Mouse (Mus musculus) embryonic stem cell, embryonic (primary cell): ENCODE data around the gene Cenph.
"Not testable (repeated sequence)": the region's sequence is repeated elsewhere in the genome, so short reads cannot be mapped to it uniquely, and the experiment has no call there.

Experiments used
- CTCF ChIA-PET, 4 experiments: fragments of 300-600 bp in 2 of 4; fragments of 350-600 bp in 2 of 4; sonication (Branson Sonifier 250); formaldehyde crosslinking; loops; one replicate each; lab custom pipeline; 2022; ENCODE audit warnings: inconsistent platforms in 2 of 4; lab: Charles Lee
- POLR2A ChIA-PET, 4 experiments: fragments of 300-600 bp in 2 of 4; fragments of 350-600 bp in 2 of 4; sonication (Branson Sonifier 250); formaldehyde crosslinking; loops; one replicate each; lab custom pipeline; 2022; ENCODE audit warnings: antibody characterized with exemption in 4 of 4, inconsistent platforms in 1 of 4; lab: Charles Lee

The Cenph gene

GRCm38 (mm10) chr13:100775252-100776055 lies at the start of gene Cenph:
Gene Cenph (minus strand): TSS chr13:100775899.
- CTCF ChIA-PET, result interaction anchor here in 2 of 4 experiments (0.6 to 1.0 kb wide), 2 partner anchors 11 to 155 kb away, joined by 3 to 5 read pairs; partner anchors contain the start of gene Ccnb1 (in 1 of the 2)
- POLR2A ChIA-PET, result interaction anchor here (0.5 to 4.5 kb wide), 38 partner anchors 9 to 698 kb away, joined by 3 to 87 read pairs (median 4); partner anchors contain the start of genes Ccnb1 (in 4 of the 4), Cdk7 (in 2 of the 4), Mrps36 (in 2 of the 4) and Ak6 (in 1 of the 4)

GRCm38 (mm10) chr13:100824916-100825315 lies 49.2 kb upstream of the Cenph start:
- ChIA-PET CTCF (no interaction called here), POLR2A (interaction anchor here in 1 of 4 experiments (0.9 kb wide), 1 partner anchor 9 kb away, joined by 3 read pairs; the partner anchor contains the start of gene Slc30a5)

GRCm38 (mm10) chr13:100824306-100824705 lies 48.6 kb upstream of the Cenph start:
- ChIA-PET CTCF (no interaction called here), POLR2A (interaction anchor here in 1 of 4 experiments (2.0 kb wide), 1 partner anchor 40 kb away, joined by 7 read pairs; no protein-coding TSS in a partner anchor)

- POLR2A ChIA-PET, result interaction anchor here in 1 of 4 experiments (2.0 kb wide), 1 partner anchor 40 kb away, joined by 7 read pairs; no protein-coding TSS in a partner anchor
- CTCF ChIA-PET, result no interaction called here
Measured at GRCm38 (mm10) chr13:100823863-100824262, 48.2 kb upstream of the Cenph start.

GRCm38 (mm10) chr13:100814451-100814850 lies 38.8 kb upstream of the Cenph start:
- CTCF ChIA-PET, result no interaction called here
- POLR2A ChIA-PET, result interaction anchor here in 2 of 4 experiments (0.6 to 1.7 kb wide), 4 partner anchors 13 to 28 kb away, joined by 3 to 7 read pairs (median 5); partner anchors contain the start of genes Ccnb1 (in 1 of the 2) and Slc30a5 (in 1 of the 2)

GRCm38 (mm10) chr13:100805776-100806175 lies 30.1 kb upstream of the Cenph start:
- POLR2A ChIA-PET, result interaction anchor here in 2 of 4 experiments (0.7 to 2.4 kb wide), 12 partner anchors 13 to 107 kb away, joined by 3 to 15 read pairs (median 3); partner anchors contain the start of genes Ccnb1 (in 2 of the 2) and Cenph (in 1 of the 2)
- CTCF ChIA-PET, result interaction anchor here in 1 of 4 experiments (0.6 kb wide), 1 partner anchor 173 kb away, joined by 3 read pairs; no protein-coding TSS in a partner anchor

- POLR2A ChIA-PET, result interaction anchor here in 2 of 4 experiments (0.8 to 5.6 kb wide), 5 partner anchors 12 to 33 kb away, joined by 3 to 51 read pairs (median 4); partner anchors contain the start of gene Ccnb1 (in 1 of the 2)
Measured at GRCm38 (mm10) chr13:100797171-100797570, 21.5 kb upstream of the Cenph start.

GRCm38 (mm10) chr13:100789083-100789482 lies 13.4 kb upstream of the Cenph start:
- CTCF ChIA-PET, result no interaction called here
- POLR2A ChIA-PET, result interaction anchor here in 3 of 4 experiments (0.6 to 9.4 kb wide), 7 partner anchors 9 to 93 kb away, joined by 3 to 127 read pairs (median 4); partner anchors contain the start of genes Mrps36 (in 2 of the 3), Cenph (in 1 of the 3) and Slc30a5 (in 1 of the 3)

More at GRCm38 (mm10) chr13:100797171-100797570, 21.5 kb upstream of the Cenph start:
- CTCF ChIA-PET, result no interaction called here

GRCm38 (mm10) chr13:100788057-100788456 lies 12.4 kb upstream of the Cenph start:
- CTCF ChIA-PET, result not testable (repeated sequence)
- POLR2A ChIA-PET, result interaction anchor here in 3 of 4 experiments (0.6 to 9.4 kb wide), 17 partner anchors 8 to 243 kb away, joined by 3 to 127 read pairs (median 4); partner anchors contain the start of genes Cenph (in 2 of the 3), Mrps36 (in 2 of the 3), Ccdc125 (in 1 of the 3) and Cdk7 (in 1 of the 3)

- ChIA-PET CTCF (interaction anchor here in 1 of 4 experiments (0.8 kb wide), 1 partner anchor 47 kb away, joined by 3 read pairs; no protein-coding TSS in a partner anchor), POLR2A (interaction anchor here (0.6 to 9.4 kb wide), 37 partner anchors 9 to 916 kb away, joined by 3 to 127 read pairs (median 8); partner anchors contain the start of genes Cdk7 (in 3 of the 4), Cenph (in 3 of the 4), Mrps36 (in 3 of the 4) and Ccdc125 (in 1 of the 4))
Measured at GRCm38 (mm10) chr13:100787316-100788010, 11.8 kb upstream of the Cenph start.

GRCm38 (mm10) chr13:100786414-100786867 lies 10.7 kb upstream of the Cenph start, which contains the start of gene Ccnb1:
Gene Ccnb1 (minus strand): TSS chr13:100786570.
- CTCF ChIA-PET, result interaction anchor here in 2 of 4 experiments (0.8 to 1.2 kb wide), 2 partner anchors 11 to 48 kb away, joined by 3 read pairs; partner anchors contain the start of gene Cenph (in 1 of the 2)
- POLR2A ChIA-PET, result interaction anchor here (0.6 to 9.4 kb wide), 73 partner anchors 10 to 981 kb away, joined by 3 to 127 read pairs (median 6); partner anchors contain the start of genes Cenph (in 4 of the 4), Cdk7 (in 3 of the 4), Mrps36 (in 3 of the 4) and Slc30a5 (in 2 of the 4)

GRCm38 (mm10) chr13:100785806-100786413 lies 10.2 kb upstream of the Cenph start:
- ChIA-PET POLR2A (interaction anchor here (0.5 to 9.4 kb wide), 70 partner anchors 9 to 982 kb away, joined by 3 to 127 read pairs (median 7); partner anchors contain the start of genes Cenph (in 4 of the 4), Cdk7 (in 3 of the 4), Mrps36 (in 3 of the 4) and Slc30a5 (in 2 of the 4)), CTCF (interaction anchor here in 1 of 4 experiments (1.2 kb wide), 1 partner anchor 10 kb away, joined by 3 read pairs; the partner anchor contains the start of gene Cenph)

- ChIA-PET POLR2A (interaction anchor here (0.6 to 4.5 kb wide), 19 partner anchors 8 to 127 kb away, joined by 3 to 87 read pairs (median 4); partner anchors contain the start of genes Ccnb1 (in 4 of the 4), Ak6 (in 1 of the 4), Rad17 (in 1 of the 4) and Slc30a5 (in 1 of the 4)), CTCF (interaction anchor here in 1 of 4 experiments (0.6 kb wide), 1 partner anchor 56 kb away, joined by 3 read pairs; the partner anchor contains the start of gene Slc30a5)
Measured at GRCm38 (mm10) chr13:100777491-100777890, 1.8 kb upstream of the Cenph start.

- POLR2A ChIA-PET, result interaction anchor here (0.6 to 4.5 kb wide), 20 partner anchors 9 to 126 kb away, joined by 3 to 87 read pairs (median 4); partner anchors contain the start of genes Ccnb1 (in 4 of the 4), Ak6 (in 1 of the 4), Rad17 (in 1 of the 4) and Slc30a5 (in 1 of the 4)
Measured at GRCm38 (mm10) chr13:100776710-100777109, 1.0 kb upstream of the Cenph start.

GRCm38 (mm10) chr13:100776056-100776419 lies 339 bp upstream of the Cenph start:
- ChIA-PET CTCF (interaction anchor here in 1 of 4 experiments (1.0 kb wide), 1 partner anchor 10 kb away, joined by 3 read pairs; the partner anchor contains the start of gene Ccnb1), POLR2A (interaction anchor here (0.5 to 4.5 kb wide), 30 partner anchors 9 to 697 kb away, joined by 3 to 87 read pairs (median 4); partner anchors contain the start of genes Ccnb1 (in 4 of the 4), Cdk7 (in 2 of the 4), Mrps36 (in 2 of the 4) and Ak6 (in 1 of the 4))

More at GRCm38 (mm10) chr13:100776710-100777109, 1.0 kb upstream of the Cenph start:
- CTCF ChIA-PET, result no interaction called here

- CTCF ChIA-PET, result interaction anchor here in 2 of 4 experiments (0.6 kb wide), 2 partner anchors 59 to 154 kb away, joined by 3 to 5 read pairs; no protein-coding TSS in a partner anchor
- POLR2A ChIA-PET, result interaction anchor here in 3 of 4 experiments (0.7 to 4.5 kb wide), 24 partner anchors 8 to 124 kb away, joined by 3 to 87 read pairs (median 4); partner anchors contain the start of genes Ccnb1 (in 3 of the 3), Cdk7 (in 2 of the 3), Mrps36 (in 2 of the 3) and Ak6 (in 1 of the 3)
Measured at GRCm38 (mm10) chr13:100774704-100775103, 995 bp downstream of the Cenph start.
